Mouse (Mus musculus) kidney, adult 2 months (tissue): ENCODE results near the gene Nipsnap3a.

Experiments
- CTCF ChIP-seq: fragments of 200-500 bp; conservative IDR thresholded peaks from 2 replicates; pipeline ENCODE4 v1.5.1; 2011; ENCODE audit warnings: low read depth, mild to moderate bottlenecking, control low read depth, low read length, moderate library complexity, mixed read lengths; ENCODE audit not compliant: insufficient read depth, insufficient read length
- POLR2A ChIP-seq: fragments of 200-500 bp; IDR thresholded peaks from one replicate; pipeline ENCODE4 v1.6.1; 2011; ENCODE audit warnings: low read depth, low read length, control low read depth

- no peak for TF ChIP-seq CTCF
- no peak for TF ChIP-seq POLR2A
Measured at GRCm38 (mm10) chr4:53014421-53014820, 25.3 kb downstream of the Nipsnap3a start.
